Mouse (Mus musculus): ENCODE data around the gene Cenpu. TPM values are rescaled to one million over a fixed set of nuclear protein-coding genes. Genes with fewer than 3 reads are reported as not detected.
A peak's percentile ranks its signal among the peaks of the same experiment; 100 is the strongest.

Cenpu gene
- 23.9 and 29.3 TPM in 2 replicates for polyA plus RNA-seq (2014; fragmentation: Nextera tagmentation; extraction: Ambion mirVana)

GRCm38 (mm10) chr8:46551615-46552440 is at the start of gene Cenpu:
Gene Cenpu (plus strand): TSS chr8:46552028.
- Histone ChIP-seq H3K4me1 (replicated peaks; ENCODE audit: control insufficient read depth, insufficient read depth, low read length) (no peaks in the 10 kb centered on the region), H3K9me3 (ENCODE audit: control insufficient read depth, low read length) (no peaks in the 10 kb centered on the region), H3K4me3 (ENCODE audit: low read depth, low read length) (peak within 1 kb of the TSS; percentile 73), H3K27me3 (ENCODE audit: control insufficient read depth, insufficient read depth, low read length) (no peaks in the 10 kb centered on the region), H3K4me2 (replicated peaks; ENCODE audit: low read depth, low read length) (peak within 1 kb of the TSS; percentile 53), H3K27ac (ENCODE audit: low read depth, low read length) (peak within 1 kb of the TSS; percentile 65), H3K9ac (ENCODE audit: low read depth, low read length) (peak within 1 kb of the TSS; percentile 52), H3K36me3 (ENCODE audit: control insufficient read depth, insufficient read depth, low read length) (no peaks in the 10 kb centered on the region)
- peak; percentile 100 for DNase-seq (ENCODE audit: low spot score)
- peak; percentile 99 for ATAC-seq (ENCODE audit: low FRiP score)
- WGBS = under 1% methylated on average over 50 of the region's 50 CpGs

GRCm38 (mm10) chr8:46502333-46503071 is 49.3 kb upstream of the Cenpu start:
- DNase-seq (ENCODE audit: low spot score) (peak; percentile 18), ATAC-seq (ENCODE audit: low FRiP score) (no peak)
- peak overlapping the region; percentile 26 for H3K4me2 ChIP-seq (replicated peaks; ENCODE audit: low read depth, low read length)
- H3K4me1 ChIP-seq (replicated peaks; ENCODE audit: control insufficient read depth, insufficient read depth, low read length) = no peaks in the 10 kb centered on the region
- 23% methylated on average over 19 of the region's 19 CpGs for WGBS
- no peaks in the 10 kb centered on the region for H3K27me3 ChIP-seq (ENCODE audit: control insufficient read depth, insufficient read depth, low read length)
- H3K4me3 ChIP-seq (ENCODE audit: low read depth, low read length) = no peak overlapping the region
- no peaks in the 10 kb centered on the region for H3K36me3 ChIP-seq (ENCODE audit: control insufficient read depth, insufficient read depth, low read length)
- H3K27ac ChIP-seq (ENCODE audit: low read depth, low read length) = no peak overlapping the region
- no peaks in the 10 kb centered on the region for H3K9me3 ChIP-seq (ENCODE audit: control insufficient read depth, low read length)
- no peak overlapping the region for H3K9ac ChIP-seq (ENCODE audit: low read depth, low read length)

- Histone ChIP-seq H3K9ac (ENCODE audit: low read depth, low read length) (no peak overlapping the region), H3K9me3 (ENCODE audit: control insufficient read depth, low read length) (no peaks in the 10 kb centered on the region), H3K4me3 (ENCODE audit: low read depth, low read length) (no peak overlapping the region), H3K27me3 (ENCODE audit: control insufficient read depth, insufficient read depth, low read length) (no peaks in the 10 kb centered on the region), H3K4me2 (replicated peaks; ENCODE audit: low read depth, low read length) (no peak overlapping the region), H3K36me3 (ENCODE audit: control insufficient read depth, insufficient read depth, low read length) (no peaks in the 10 kb centered on the region), H3K27ac (ENCODE audit: low read depth, low read length) (no peak overlapping the region), H3K4me1 (replicated peaks; ENCODE audit: control insufficient read depth, insufficient read depth, low read length) (no peaks in the 10 kb centered on the region)
- WGBS = 83% methylated on average over 12 of the region's 12 CpGs
- DNase-seq (ENCODE audit: low spot score) (no peak), ATAC-seq (ENCODE audit: low FRiP score) (no peak)
Measured at GRCm38 (mm10) chr8:46503072-46503695, 48.6 kb upstream of the Cenpu start.

- Histone ChIP-seq H3K4me1 (replicated peaks; ENCODE audit: control insufficient read depth, insufficient read depth, low read length) (no peaks in the 10 kb centered on the region), H3K27ac (ENCODE audit: low read depth, low read length) (no peak overlapping the region), H3K36me3 (ENCODE audit: control insufficient read depth, insufficient read depth, low read length) (no peaks in the 10 kb centered on the region), H3K9ac (ENCODE audit: low read depth, low read length) (no peak overlapping the region), H3K27me3 (ENCODE audit: control insufficient read depth, insufficient read depth, low read length) (no peaks in the 10 kb centered on the region), H3K4me3 (ENCODE audit: low read depth, low read length) (no peak overlapping the region), H3K9me3 (ENCODE audit: control insufficient read depth, low read length) (no peaks in the 10 kb centered on the region), H3K4me2 (replicated peaks; ENCODE audit: low read depth, low read length) (no peak overlapping the region)
- WGBS = 50% methylated on average over 3 of the region's 3 CpGs
- ATAC-seq (ENCODE audit: low FRiP score) (no peak), DNase-seq (ENCODE audit: low spot score) (no peak)
Measured at GRCm38 (mm10) chr8:46504196-46504595, 47.6 kb upstream of the Cenpu start.

- DNase-seq (ENCODE audit: low spot score) = no peak
- Histone ChIP-seq H3K9me3 (ENCODE audit: control insufficient read depth, low read length) (no peaks in the 10 kb centered on the region), H3K4me2 (replicated peaks; ENCODE audit: low read depth, low read length) (no peak overlapping the region), H3K27me3 (ENCODE audit: control insufficient read depth, insufficient read depth, low read length) (no peaks in the 10 kb centered on the region), H3K4me1 (replicated peaks; ENCODE audit: control insufficient read depth, insufficient read depth, low read length) (no peaks in the 10 kb centered on the region), H3K4me3 (ENCODE audit: low read depth, low read length) (no peak overlapping the region), H3K36me3 (ENCODE audit: control insufficient read depth, insufficient read depth, low read length) (no peaks in the 10 kb centered on the region), H3K9ac (ENCODE audit: low read depth, low read length) (no peak overlapping the region), H3K27ac (ENCODE audit: low read depth, low read length) (no peak overlapping the region)
- WGBS = 86% methylated on average over 14 of the region's 14 CpGs
- no peak for ATAC-seq (ENCODE audit: low FRiP score)
Measured at GRCm38 (mm10) chr8:46508488-46509395, 43.1 kb upstream of the Cenpu start.

GRCm38 (mm10) chr8:46509474-46509873 is 42.4 kb upstream of the Cenpu start:
- WGBS = 87% methylated on average over 3 of the region's 3 CpGs
- H3K4me2 ChIP-seq (replicated peaks; ENCODE audit: low read depth, low read length) = no peak overlapping the region
- no peaks in the 10 kb centered on the region for H3K27me3 ChIP-seq (ENCODE audit: control insufficient read depth, insufficient read depth, low read length)
- no peaks in the 10 kb centered on the region for H3K4me1 ChIP-seq (replicated peaks; ENCODE audit: control insufficient read depth, insufficient read depth, low read length)
- no peaks in the 10 kb centered on the region for H3K9me3 ChIP-seq (ENCODE audit: control insufficient read depth, low read length)
- DNase-seq (ENCODE audit: low spot score) (no peak), ATAC-seq (ENCODE audit: low FRiP score) (no peak)
- no peaks in the 10 kb centered on the region for H3K36me3 ChIP-seq (ENCODE audit: control insufficient read depth, insufficient read depth, low read length)
- H3K27ac ChIP-seq (ENCODE audit: low read depth, low read length) = no peak overlapping the region
- H3K9ac ChIP-seq (ENCODE audit: low read depth, low read length) = no peak overlapping the region
- no peak overlapping the region for H3K4me3 ChIP-seq (ENCODE audit: low read depth, low read length)

- Histone ChIP-seq H3K4me2 (replicated peaks; ENCODE audit: low read depth, low read length) (no peak overlapping the region), H3K4me1 (replicated peaks; ENCODE audit: control insufficient read depth, insufficient read depth, low read length) (no peaks in the 10 kb centered on the region), H3K4me3 (ENCODE audit: low read depth, low read length) (no peak overlapping the region), H3K27me3 (ENCODE audit: control insufficient read depth, insufficient read depth, low read length) (no peaks in the 10 kb centered on the region), H3K9me3 (ENCODE audit: control insufficient read depth, low read length) (no peaks in the 10 kb centered on the region), H3K9ac (ENCODE audit: low read depth, low read length) (no peak overlapping the region), H3K27ac (ENCODE audit: low read depth, low read length) (no peak overlapping the region), H3K36me3 (ENCODE audit: control insufficient read depth, insufficient read depth, low read length) (no peaks in the 10 kb centered on the region)
- WGBS = 81% methylated on average over 9 of the region's 9 CpGs
- no peak for DNase-seq (ENCODE audit: low spot score)
- no peak for ATAC-seq (ENCODE audit: low FRiP score)
Measured at GRCm38 (mm10) chr8:46511336-46511735, 40.5 kb upstream of the Cenpu start.

GRCm38 (mm10) chr8:46512538-46512937 is 39.3 kb upstream of the Cenpu start:
- DNase-seq (ENCODE audit: low spot score) = no peak
- WGBS = 69% methylated on average over 8 of the region's 8 CpGs
- no peak for ATAC-seq (ENCODE audit: low FRiP score)

More at GRCm38 (mm10) chr8:46512538-46512937, 39.3 kb upstream of the Cenpu start:
- H3K9ac ChIP-seq (ENCODE audit: low read depth, low read length) = no peak overlapping the region
- H3K27me3 ChIP-seq (ENCODE audit: control insufficient read depth, insufficient read depth, low read length) = no peaks in the 10 kb centered on the region
- no peaks in the 10 kb centered on the region for H3K4me1 ChIP-seq (replicated peaks; ENCODE audit: control insufficient read depth, insufficient read depth, low read length)
- H3K4me2 ChIP-seq (replicated peaks; ENCODE audit: low read depth, low read length) = no peak overlapping the region
- H3K9me3 ChIP-seq (ENCODE audit: control insufficient read depth, low read length) = no peaks in the 10 kb centered on the region
- no peak overlapping the region for H3K4me3 ChIP-seq (ENCODE audit: low read depth, low read length)
- no peaks in the 10 kb centered on the region for H3K36me3 ChIP-seq (ENCODE audit: control insufficient read depth, insufficient read depth, low read length)
- no peak overlapping the region for H3K27ac ChIP-seq (ENCODE audit: low read depth, low read length)

Measured in hindbrain, embryonic 11.5 days (tissue).